Mouse (Mus musculus): ENCODE measurements around the gene Slc4a1ap. TPM values are rescaled to one million over a fixed set of nuclear protein-coding genes. Genes with fewer than 3 reads are reported as not detected.
"Not testable (repeated sequence)": the region's sequence is repeated elsewhere in the genome, so short reads cannot be mapped to it uniquely, and the experiment has no call there.

Gene Slc4a1ap
- polyA plus RNA-seq, 1 experiment from 2014 or later: 15.2 TPM

DNA sequence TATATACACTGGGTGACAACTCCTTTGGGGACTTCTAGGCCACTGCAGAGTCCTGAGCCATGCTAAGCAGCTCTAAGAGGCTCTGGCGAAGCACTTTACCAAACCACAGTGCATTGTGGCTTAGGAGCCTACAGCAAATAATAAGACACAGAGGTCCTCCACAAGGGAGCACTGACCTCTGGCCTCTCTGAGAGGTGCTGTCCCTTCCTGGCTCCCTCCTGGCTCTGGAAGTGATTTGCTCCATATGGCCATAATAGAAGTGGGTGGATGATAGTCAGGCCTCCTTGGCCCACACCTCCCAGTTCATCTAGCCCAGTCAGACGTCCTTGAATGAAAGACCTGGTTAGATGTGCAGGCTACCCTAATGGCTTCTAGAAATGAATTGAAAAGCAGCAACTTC lies 61.2 kb downstream of the Slc4a1ap start:
- 83% methylated on average over 2 of the region's 2 CpGs for WGBS
- no peak overlapping the region for H3K27ac ChIP-seq (replicated peaks)
- H3K27me3 ChIP-seq (ENCODE audit: control insufficient read depth, insufficient read depth, low read length): no peaks in the 10 kb centered on the region
- H3K9me3 ChIP-seq (ENCODE audit: control insufficient read depth, low read length): no peaks in the 10 kb centered on the region; the same call in 1 of the 2 replicates
- TF ChIP-seq CTCF (IDR thresholded peaks at IDR 0.05; ENCODE audit: low read depth) (no peak), EP300 (optimal IDR thresholded peaks at IDR 0.05) (no peak)
- H3K4me1 ChIP-seq (replicated peaks; ENCODE audit: control insufficient read depth, insufficient read depth): no peaks in the 10 kb centered on the region
- no peak overlapping the region for H3K4me3 ChIP-seq (ENCODE audit: low read depth, low read length)
- H3K36me3 ChIP-seq (ENCODE audit: control insufficient read depth, insufficient read depth, low read length): no peaks in the 10 kb centered on the region
- DNase-seq (ENCODE audit: low spot score) (no peak), ATAC-seq (ENCODE audit: low FRiP score, low TSS enrichment) (no peak)
- 0 out of 2 replicates have a peak overlapping the region, but pooled peaks have one; percentile 23 for H3K9ac ChIP-seq (ENCODE audit: low read length)
- H3K4me2 ChIP-seq (replicated peaks; ENCODE audit: low read depth): no peak overlapping the region

- not testable (repeated sequence) for H3K9me3 ChIP-seq (ENCODE audit: control insufficient read depth, low read length); DNase-seq (ENCODE audit: low spot score); H3K4me1 ChIP-seq (replicated peaks; ENCODE audit: control insufficient read depth, insufficient read depth); H3K27ac ChIP-seq (replicated peaks); ATAC-seq (ENCODE audit: low FRiP score, low TSS enrichment); H3K36me3 ChIP-seq (ENCODE audit: control insufficient read depth, insufficient read depth, low read length); H3K4me2 ChIP-seq (replicated peaks; ENCODE audit: low read depth); H3K27me3 ChIP-seq (ENCODE audit: control insufficient read depth, insufficient read depth, low read length); H3K4me3 ChIP-seq (ENCODE audit: low read depth, low read length); H3K9ac ChIP-seq (ENCODE audit: low read length)
- TF ChIP-seq CTCF (IDR thresholded peaks at IDR 0.05; ENCODE audit: low read depth): peak; percentile 48
- 91% methylated on average over 8 of the region's 8 CpGs for WGBS
Measured at GRCm38 (mm10) chr5:31588672-31589071, 61.9 kb downstream of the Slc4a1ap start.

GRCm38 (mm10) chr5:31589711-31590319 lies 63.0 kb downstream of the Slc4a1ap start:
- H3K27me3 ChIP-seq (ENCODE audit: control insufficient read depth, insufficient read depth, low read length): no peaks in the 10 kb centered on the region
- no peak for TF ChIP-seq CTCF (IDR thresholded peaks at IDR 0.05; ENCODE audit: low read depth)
- TF ChIP-seq EP300 (optimal IDR thresholded peaks at IDR 0.05): no peak
- ATAC-seq (ENCODE audit: low FRiP score, low TSS enrichment) (0 out of 2 replicates have a peak, but pooled peaks have one; percentile 25), DNase-seq (ENCODE audit: low spot score) (no peak)
- no peak overlapping the region for H3K9ac ChIP-seq (ENCODE audit: low read length)
- H3K36me3 ChIP-seq (ENCODE audit: control insufficient read depth, insufficient read depth, low read length): no peaks in the 10 kb centered on the region
- no peak overlapping the region for H3K4me3 ChIP-seq (ENCODE audit: low read depth, low read length)
- H3K4me1 ChIP-seq (replicated peaks; ENCODE audit: control insufficient read depth, insufficient read depth): no peaks in the 10 kb centered on the region
- H3K9me3 ChIP-seq (ENCODE audit: control insufficient read depth, low read length): no peaks in the 10 kb centered on the region; the same call in 1 of the 2 replicates
- H3K4me2 ChIP-seq (replicated peaks; ENCODE audit: low read depth): no peak overlapping the region
- 71% methylated on average over 14 of the region's 14 CpGs for WGBS
- H3K27ac ChIP-seq (replicated peaks): no peak overlapping the region

DNA sequence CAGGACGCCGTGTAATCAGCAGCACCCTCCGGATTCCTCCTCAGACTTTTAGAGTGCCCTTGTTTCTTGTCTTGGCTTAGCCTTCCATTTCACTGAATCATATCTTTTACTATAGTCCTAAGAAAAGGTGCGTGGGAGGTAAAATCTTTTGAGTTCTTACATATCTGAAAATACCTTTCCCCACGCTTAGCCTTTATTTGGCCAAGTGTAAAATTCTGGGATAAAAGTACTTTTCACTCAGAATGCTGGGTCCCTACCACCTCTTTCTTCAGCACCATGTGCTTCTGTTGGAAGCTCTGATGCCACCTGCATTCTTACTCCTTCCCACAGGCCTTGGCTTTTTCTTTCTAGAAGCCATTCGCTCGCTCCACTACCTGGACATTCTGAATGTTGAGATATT lies 64.3 kb downstream of the Slc4a1ap start:
- ATAC-seq (ENCODE audit: low FRiP score, low TSS enrichment) (no peak), DNase-seq (ENCODE audit: low spot score) (no peak)
- Histone ChIP-seq H3K9ac (ENCODE audit: low read length) (no peak overlapping the region), H3K27ac (replicated peaks) (no peak overlapping the region), H3K4me2 (replicated peaks; ENCODE audit: low read depth) (no peak overlapping the region), H3K36me3 (ENCODE audit: control insufficient read depth, insufficient read depth, low read length) (no peaks in the 10 kb centered on the region), H3K4me3 (ENCODE audit: low read depth, low read length) (no peak overlapping the region), H3K9me3 (ENCODE audit: control insufficient read depth, low read length) (no peaks in the 10 kb centered on the region; the same call in 1 of the 2 replicates), H3K27me3 (ENCODE audit: control insufficient read depth, insufficient read depth, low read length) (no peaks in the 10 kb centered on the region), H3K4me1 (replicated peaks; ENCODE audit: control insufficient read depth, insufficient read depth) (peaks cover 3% of the 10 kb centered on the region; the same call in 1 of the 2 replicates)
- TF ChIP-seq CTCF (IDR thresholded peaks at IDR 0.05; ENCODE audit: low read depth) (no peak), EP300 (optimal IDR thresholded peaks at IDR 0.05) (no peak)
- WGBS: 85% methylated on average over 7 of the region's 7 CpGs

- ATAC-seq (ENCODE audit: low FRiP score, low TSS enrichment): no peak
Measured at GRCm38 (mm10) chr5:31595868-31596267, 69.1 kb downstream of the Slc4a1ap start.

More at GRCm38 (mm10) chr5:31595868-31596267, 69.1 kb downstream of the Slc4a1ap start:
- H3K9me3 ChIP-seq (ENCODE audit: control insufficient read depth, low read length): no peaks in the 10 kb centered on the region
- no peaks in the 10 kb centered on the region for H3K27me3 ChIP-seq (ENCODE audit: control insufficient read depth, insufficient read depth, low read length)
- H3K4me1 ChIP-seq (replicated peaks; ENCODE audit: control insufficient read depth, insufficient read depth): peaks cover 7% of the 10 kb centered on the region; the same call in 1 of the 2 replicates
- 68% methylated on average over 4 of the region's 4 CpGs for WGBS
- peak overlapping the region; percentile 73; the same call in 1 of the 2 replicates for H3K27ac ChIP-seq (replicated peaks)
- TF ChIP-seq CTCF (IDR thresholded peaks at IDR 0.05; ENCODE audit: low read depth): peak; percentile 20; the same call in 1 of the 2 replicates
- TF ChIP-seq EP300 (optimal IDR thresholded peaks at IDR 0.05): no peak
- no peak overlapping the region; the same call in 1 of the 2 replicates for H3K4me3 ChIP-seq (ENCODE audit: low read depth, low read length)
- DNase-seq (ENCODE audit: low spot score): no peak
- peak overlapping the region; percentile 14 for H3K9ac ChIP-seq (ENCODE audit: low read length)
- peak overlapping the region; percentile 58; the same call in 1 of the 2 replicates for H3K4me2 ChIP-seq (replicated peaks; ENCODE audit: low read depth)
- H3K36me3 ChIP-seq (ENCODE audit: control insufficient read depth, insufficient read depth, low read length): no peaks in the 10 kb centered on the region
